Mouse (Mus musculus): ENCODE results near the gene Fam155a. TPM values are rescaled to one million over a fixed set of nuclear protein-coding genes. Genes with fewer than 3 reads are reported as not detected.

The Fam155a gene
- polyA plus RNA-seq, 1 experiment from 2014 or later: 10.3 TPM

DNA sequence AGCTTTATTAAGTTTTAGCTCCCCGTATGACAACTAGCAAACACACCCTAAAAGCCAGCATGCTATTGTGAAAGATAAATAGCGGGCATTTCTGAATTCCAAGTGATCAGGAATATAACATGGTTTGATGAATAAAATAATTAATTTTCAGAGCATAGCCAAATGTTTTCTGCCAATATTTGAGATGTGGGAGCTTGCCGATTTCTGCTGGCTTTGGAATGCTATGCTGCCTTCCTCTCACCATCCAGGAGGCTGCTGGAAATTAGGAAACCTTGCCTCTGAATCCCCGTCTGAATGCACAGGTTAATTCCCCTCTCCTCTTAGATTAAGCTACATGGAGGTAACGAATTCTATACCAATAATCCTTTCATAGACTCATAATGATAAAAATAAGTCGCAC, 116.1 kb downstream of the Fam155a start:
- ATAC-seq: no peak
- Histone ChIP-seq H3K9ac (no peak overlapping the region), H3K27me3 (no peaks in the 10 kb centered on the region), H3K4me2 (no peak overlapping the region), H3K4me1 (no peaks in the 10 kb centered on the region), H3K27ac (no peak overlapping the region), H3K9me3 (replicated peaks) (no peaks in the 10 kb centered on the region), H3K36me3 (ENCODE audit: poor library complexity, severe bottlenecking) (no peaks in the 10 kb centered on the region), H3K4me3 (no peak overlapping the region)
- 84% methylated on average over 6 of the region's 6 CpGs for WGBS

DNA sequence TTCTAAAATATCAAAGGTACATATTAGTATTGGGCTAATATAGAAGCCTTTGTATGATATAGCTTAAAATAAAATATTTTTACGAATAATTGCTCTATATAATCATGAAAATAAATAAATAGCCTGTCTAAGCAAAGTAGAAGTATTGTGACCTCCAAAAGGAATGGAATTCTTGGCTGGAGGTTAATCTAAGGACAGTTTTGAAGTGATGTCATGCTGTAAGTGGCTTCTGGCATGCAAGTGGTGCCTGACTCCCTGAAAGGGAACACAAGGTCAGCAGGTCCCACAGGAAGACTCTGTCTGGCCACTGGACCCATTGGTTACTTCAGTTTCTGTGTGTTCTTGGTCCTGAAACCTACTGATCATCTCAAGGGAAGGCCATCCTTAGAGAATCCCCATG, 117.3 kb downstream of the Fam155a start:
- H3K27me3 ChIP-seq: no peaks in the 10 kb centered on the region
- no peak overlapping the region for H3K4me2 ChIP-seq
- no peaks in the 10 kb centered on the region for H3K4me1 ChIP-seq
- H3K9ac ChIP-seq: no peak overlapping the region
- H3K4me3 ChIP-seq: no peak overlapping the region
- 35% methylated on average over 1 of the region's 1 CpGs for WGBS
- ATAC-seq: no peak
- H3K9me3 ChIP-seq (replicated peaks): no peaks in the 10 kb centered on the region
- H3K36me3 ChIP-seq (ENCODE audit: poor library complexity, severe bottlenecking): no peaks in the 10 kb centered on the region
- no peak overlapping the region for H3K27ac ChIP-seq

DNA sequence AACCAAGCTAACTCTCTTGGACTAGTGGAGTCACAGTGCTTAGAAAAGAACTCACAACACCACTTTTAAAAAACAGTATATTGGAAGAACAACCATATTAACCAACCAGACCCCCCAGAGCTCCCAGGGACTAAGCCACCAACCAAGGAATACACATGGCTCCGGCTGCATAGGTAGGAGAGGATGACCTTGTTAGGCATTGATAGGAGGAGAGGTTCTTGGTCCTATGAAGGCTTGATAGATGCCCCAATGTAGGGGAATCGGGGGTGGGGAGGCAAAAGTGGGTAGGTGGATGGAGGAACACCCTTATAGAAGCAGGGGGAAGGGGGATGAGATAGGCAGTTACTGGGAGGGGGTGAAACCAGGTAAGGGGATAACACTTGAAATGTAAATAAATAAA, 132.8 kb downstream of the Fam155a start:
- WGBS: 84% methylated on average over 2 of the region's 2 CpGs
- Histone ChIP-seq H3K4me2 (no peak overlapping the region), H3K27ac (no peak overlapping the region), H3K36me3 (ENCODE audit: poor library complexity, severe bottlenecking) (no peaks in the 10 kb centered on the region), H3K27me3 (no peaks in the 10 kb centered on the region), H3K9me3 (replicated peaks) (no peaks in the 10 kb centered on the region), H3K4me1 (no peaks in the 10 kb centered on the region), H3K4me3 (no peak overlapping the region), H3K9ac (no peak overlapping the region)
- no peak for ATAC-seq

DNA sequence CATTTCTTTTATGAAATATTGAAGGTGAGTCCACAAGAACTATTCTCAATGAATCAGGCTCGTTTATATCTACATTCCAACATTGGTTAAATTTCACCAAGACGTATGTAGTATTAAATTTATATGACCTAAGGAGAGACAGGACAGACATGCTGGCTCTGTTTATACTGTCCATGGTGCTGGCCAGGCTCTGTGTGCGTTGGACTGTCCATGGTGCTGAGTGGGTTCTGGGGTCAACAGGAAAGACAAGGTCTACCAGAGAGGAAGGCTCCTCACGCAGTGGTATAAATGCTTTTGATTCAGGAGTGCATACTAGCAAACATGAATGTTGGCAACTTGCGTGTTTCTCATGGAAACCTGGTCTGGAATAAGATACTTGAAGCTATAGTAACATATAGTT, 135.7 kb downstream of the Fam155a start:
- H3K27me3 ChIP-seq: no peaks in the 10 kb centered on the region
- no peaks in the 10 kb centered on the region for H3K36me3 ChIP-seq (ENCODE audit: poor library complexity, severe bottlenecking)
- H3K4me2 ChIP-seq: no peak overlapping the region
- H3K9me3 ChIP-seq (replicated peaks): no peaks in the 10 kb centered on the region
- no peak overlapping the region for H3K27ac ChIP-seq
- 84% methylated on average over 5 of the region's 5 CpGs for WGBS
- ATAC-seq: no peak
- no peak overlapping the region for H3K9ac ChIP-seq
- no peaks in the 10 kb centered on the region for H3K4me1 ChIP-seq
- H3K4me3 ChIP-seq: no peak overlapping the region

DNA sequence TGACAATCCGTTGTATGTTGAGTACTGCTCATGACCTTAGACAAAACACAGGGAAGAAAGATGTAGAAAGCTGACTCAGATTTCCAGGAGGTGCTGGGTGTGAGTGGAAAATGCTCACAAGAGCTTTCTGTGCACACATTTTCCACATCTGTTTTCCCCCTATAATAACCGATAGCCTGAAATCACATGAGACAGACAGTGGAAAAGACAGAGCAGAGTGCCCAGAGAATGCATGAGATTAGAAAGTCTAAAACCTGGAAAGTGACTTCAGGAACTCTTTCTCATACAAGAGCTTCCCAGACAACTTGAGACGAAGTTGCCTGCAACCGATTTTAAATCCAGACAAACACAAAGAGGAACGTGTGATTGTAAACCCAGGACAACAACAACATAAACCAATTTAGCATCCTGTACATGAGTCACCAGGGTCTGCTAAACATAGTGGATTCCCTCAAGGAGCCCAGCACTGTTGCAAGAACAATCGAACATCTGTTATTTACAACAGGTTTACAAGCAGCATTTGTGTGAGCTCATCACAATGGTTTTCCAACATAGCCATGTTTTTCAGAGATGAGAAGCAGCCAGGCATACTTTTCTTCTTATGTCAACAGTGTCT, 163.8 kb downstream of the Fam155a start:
- WGBS: 81% methylated on average over 6 of the region's 6 CpGs
- H3K9me3 ChIP-seq (replicated peaks): no peaks in the 10 kb centered on the region
- H3K27ac ChIP-seq: no peak overlapping the region

DNA sequence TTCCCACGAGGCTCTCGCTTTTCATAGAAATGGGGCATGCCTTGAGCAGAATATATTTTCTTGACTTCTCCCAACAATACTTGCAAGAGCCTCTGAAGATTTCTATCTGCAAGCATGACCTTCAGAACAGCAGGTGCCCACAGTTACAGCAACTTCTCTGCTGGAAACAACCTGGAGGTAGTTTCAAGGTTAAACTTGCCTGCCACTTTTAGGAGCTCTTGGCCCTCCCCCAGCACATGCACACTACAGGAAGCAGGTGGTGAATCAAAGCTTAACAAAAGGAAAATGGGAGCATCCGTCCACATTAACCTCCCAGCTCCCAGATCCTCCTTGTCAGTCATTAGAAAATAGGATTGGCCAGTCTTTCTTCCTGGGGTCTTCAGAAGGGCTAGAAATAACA, 175.0 kb downstream of the Fam155a start:
- Histone ChIP-seq H3K4me1 (no peaks in the 10 kb centered on the region), H3K4me3 (no peak overlapping the region), H3K27ac (no peak overlapping the region), H3K9ac (no peak overlapping the region), H3K27me3 (no peaks in the 10 kb centered on the region), H3K4me2 (no peak overlapping the region), H3K36me3 (ENCODE audit: poor library complexity, severe bottlenecking) (no peaks in the 10 kb centered on the region), H3K9me3 (replicated peaks) (no peaks in the 10 kb centered on the region)
- WGBS: 52% methylated on average over 3 of the region's 3 CpGs
- ATAC-seq: no peak

More for the DNA sequence above, 163.8 kb downstream of the Fam155a start:
- Histone ChIP-seq H3K9ac (no peak overlapping the region), H3K36me3 (ENCODE audit: poor library complexity, severe bottlenecking) (no peaks in the 10 kb centered on the region), H3K27me3 (no peaks in the 10 kb centered on the region), H3K4me3 (no peak overlapping the region), H3K4me1 (no peaks in the 10 kb centered on the region), H3K4me2 (no peak overlapping the region)
- ATAC-seq: no peak

DNA sequence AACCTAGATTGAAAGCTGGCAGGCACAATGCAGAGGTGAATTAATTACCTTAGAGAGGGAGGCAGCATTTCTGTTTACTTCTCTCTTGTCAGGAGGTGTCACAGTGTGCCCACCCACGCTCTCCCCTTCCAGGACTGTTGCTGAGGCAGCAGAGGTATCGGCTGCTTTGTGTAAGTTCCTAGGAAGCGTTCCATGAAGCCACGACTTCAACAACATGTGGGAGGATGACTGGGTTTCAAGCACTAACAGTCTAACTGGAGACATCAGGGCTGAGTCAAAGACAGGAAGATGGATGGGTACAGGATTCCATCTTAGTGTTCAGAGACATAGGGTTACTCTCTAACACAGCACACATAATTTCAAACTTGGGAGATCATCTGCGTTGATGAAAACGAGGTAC, 189.1 kb downstream of the Fam155a start:
- no peak overlapping the region for H3K4me3 ChIP-seq
- no peak overlapping the region for H3K9ac ChIP-seq
- H3K4me1 ChIP-seq: no peaks in the 10 kb centered on the region
- ATAC-seq: no peak
- H3K27ac ChIP-seq: no peak overlapping the region
- no peaks in the 10 kb centered on the region for H3K27me3 ChIP-seq
- 85% methylated on average over 6 of the region's 6 CpGs for WGBS
- no peaks in the 10 kb centered on the region for H3K36me3 ChIP-seq (ENCODE audit: poor library complexity, severe bottlenecking)
- H3K4me2 ChIP-seq: no peak overlapping the region
- no peaks in the 10 kb centered on the region for H3K9me3 ChIP-seq (replicated peaks)

DNA sequence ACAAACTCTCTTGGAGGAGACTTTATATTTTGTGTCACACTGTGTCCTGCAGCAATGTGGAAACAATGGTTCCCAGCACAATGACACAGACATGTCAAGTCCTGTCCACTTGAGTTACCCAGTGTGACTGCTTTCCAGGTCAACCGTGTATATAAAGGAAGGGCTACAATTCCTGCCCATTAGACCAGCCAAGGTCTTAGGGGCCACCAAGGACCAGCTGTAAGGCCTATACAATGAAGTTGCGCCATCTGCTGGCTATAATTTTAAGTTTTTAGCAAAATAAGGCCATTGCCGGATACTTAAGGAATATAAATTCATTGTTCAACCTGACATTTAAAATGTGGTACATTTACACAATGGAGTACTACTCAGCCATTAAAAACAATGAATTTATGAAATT, 190.8 kb downstream of the Fam155a start:
- no peak overlapping the region for H3K4me2 ChIP-seq
- WGBS: 18% methylated on average over 3 of the region's 3 CpGs

DNA sequence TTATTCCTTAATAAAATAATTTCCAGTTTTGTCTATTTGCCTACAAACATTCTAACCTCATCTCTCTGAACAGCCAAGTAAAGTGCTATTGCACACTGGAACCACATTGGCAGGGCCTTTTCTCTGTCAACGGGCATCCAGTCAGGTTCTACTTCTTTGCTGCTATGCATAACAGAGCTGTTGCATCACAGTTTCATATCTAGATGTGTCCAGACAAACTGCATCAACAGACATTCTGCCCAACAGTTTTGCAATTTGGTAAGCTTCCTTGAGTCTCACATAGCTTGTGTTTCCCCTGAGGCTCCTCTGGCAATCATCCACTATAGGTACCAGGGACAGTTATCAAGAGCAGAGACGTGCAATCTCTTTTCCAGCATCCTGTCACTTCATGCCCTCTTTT, 199.0 kb downstream of the Fam155a start:
- Histone ChIP-seq H3K4me2 (no peak overlapping the region), H3K27ac (no peak overlapping the region), H3K27me3 (no peaks in the 10 kb centered on the region)

More for the DNA sequence above, 190.8 kb downstream of the Fam155a start:
- Histone ChIP-seq H3K4me1 (no peaks in the 10 kb centered on the region), H3K9ac (no peak overlapping the region), H3K36me3 (ENCODE audit: poor library complexity, severe bottlenecking) (no peaks in the 10 kb centered on the region), H3K27me3 (no peaks in the 10 kb centered on the region), H3K4me3 (no peak overlapping the region), H3K9me3 (replicated peaks) (no peaks in the 10 kb centered on the region), H3K27ac (no peak overlapping the region)
- ATAC-seq: no peak

DNA sequence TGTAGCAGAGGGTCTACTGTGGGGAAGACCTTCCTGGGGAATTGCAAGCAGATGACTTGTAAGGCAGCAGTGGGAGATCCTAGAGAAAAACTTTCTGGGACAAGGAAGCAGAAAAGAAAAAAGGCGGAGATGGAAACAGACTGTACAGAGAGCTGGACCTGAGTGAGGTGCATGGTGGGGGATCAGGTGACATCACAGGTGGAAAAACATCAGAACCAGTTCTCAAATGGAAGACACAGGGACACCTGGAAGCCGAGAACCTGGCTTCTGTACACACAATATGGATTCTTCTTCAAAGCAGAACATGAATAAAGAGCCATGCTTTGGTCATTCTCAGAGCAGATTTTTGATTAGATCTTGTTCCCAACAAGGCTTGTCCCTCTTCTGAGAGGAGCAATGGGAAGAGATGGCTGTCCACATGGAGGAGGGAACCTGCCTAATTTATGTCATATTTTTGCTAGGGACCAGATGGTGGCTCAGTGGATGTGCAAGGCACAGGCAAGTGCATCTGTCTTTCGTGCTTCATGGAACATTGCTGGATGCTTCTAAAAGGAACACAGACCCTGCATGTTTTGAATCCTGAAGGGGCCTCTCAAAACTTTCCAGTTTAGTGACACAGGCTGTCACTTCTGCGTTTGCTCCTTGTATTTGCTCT, 201.3 kb downstream of the Fam155a start:
- Histone ChIP-seq H3K36me3 (ENCODE audit: poor library complexity, severe bottlenecking) (no peaks in the 10 kb centered on the region), H3K4me3 (no peak overlapping the region), H3K27ac (no peak overlapping the region), H3K27me3 (no peaks in the 10 kb centered on the region), H3K9ac (no peak overlapping the region), H3K9me3 (replicated peaks) (no peaks in the 10 kb centered on the region), H3K4me1 (no peaks in the 10 kb centered on the region), H3K4me2 (no peak overlapping the region)
- WGBS: 76% methylated on average over 4 of the region's 4 CpGs
- ATAC-seq: no peak

More for the DNA sequence above, 199.0 kb downstream of the Fam155a start:
- no peak overlapping the region for H3K4me3 ChIP-seq
- H3K9ac ChIP-seq: no peak overlapping the region
- no peaks in the 10 kb centered on the region for H3K4me1 ChIP-seq
- H3K9me3 ChIP-seq (replicated peaks): no peaks in the 10 kb centered on the region
- no peak for ATAC-seq
- H3K36me3 ChIP-seq (ENCODE audit: poor library complexity, severe bottlenecking): no peaks in the 10 kb centered on the region
- 85% methylated on average over 2 of the region's 2 CpGs for WGBS

DNA sequence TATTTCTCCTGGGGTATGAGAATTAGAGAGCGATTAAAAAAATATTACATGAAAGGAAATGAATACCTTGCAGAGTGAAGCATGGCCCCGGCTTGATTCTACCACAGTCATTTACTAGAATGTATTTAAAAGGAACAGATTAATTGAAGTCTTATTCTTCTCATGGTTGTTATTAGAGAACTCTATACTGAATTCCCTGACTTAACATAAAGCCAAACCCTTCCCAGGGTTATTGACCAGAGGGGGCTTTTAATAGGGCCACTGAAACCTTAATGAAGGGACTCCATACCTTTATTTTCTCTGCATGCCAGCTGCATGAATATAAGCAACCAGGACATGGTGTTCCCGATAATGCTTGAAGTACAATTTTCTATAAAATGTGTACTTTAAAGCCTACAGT, 221.8 kb downstream of the Fam155a start:
- no peaks in the 10 kb centered on the region for H3K9me3 ChIP-seq (replicated peaks)
- H3K4me3 ChIP-seq: no peak overlapping the region
- WGBS: 78% methylated on average over 3 of the region's 3 CpGs
- ATAC-seq: no peak
- H3K27ac ChIP-seq: no peak overlapping the region
- no peak overlapping the region for H3K9ac ChIP-seq
- H3K4me1 ChIP-seq: peaks cover 4% of the 10 kb centered on the region; the same call in 1 of the 2 replicates
- no peaks in the 10 kb centered on the region for H3K36me3 ChIP-seq (ENCODE audit: poor library complexity, severe bottlenecking)
- H3K27me3 ChIP-seq: no peaks in the 10 kb centered on the region
- H3K4me2 ChIP-seq: no peak overlapping the region

DNA sequence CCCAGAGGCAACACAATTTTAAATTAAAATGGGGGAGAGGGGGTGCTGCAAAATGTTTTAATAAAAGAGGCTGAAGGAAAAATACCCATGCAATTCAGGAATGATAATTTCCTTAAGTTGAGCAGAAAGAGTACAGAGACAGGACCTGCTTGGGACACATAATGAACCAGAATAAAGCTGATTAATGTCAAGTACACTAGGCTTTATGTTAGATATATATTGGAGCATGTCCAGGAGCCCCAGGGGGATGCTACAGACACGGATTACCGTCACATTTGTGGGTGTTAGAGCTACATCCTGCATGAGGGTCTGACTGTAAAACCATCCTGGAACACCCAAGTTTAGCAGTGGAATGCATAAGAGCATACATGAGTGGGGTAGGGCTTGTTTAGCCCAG, 223.4 kb downstream of the Fam155a start:
- Histone ChIP-seq H3K9me3 (replicated peaks) (no peaks in the 10 kb centered on the region), H3K27me3 (no peaks in the 10 kb centered on the region), H3K36me3 (ENCODE audit: poor library complexity, severe bottlenecking) (no peaks in the 10 kb centered on the region), H3K27ac (no peak overlapping the region), H3K4me3 (no peak overlapping the region), H3K9ac (no peak overlapping the region), H3K4me2 (no peak overlapping the region), H3K4me1 (peaks cover 4% of the 10 kb centered on the region; the same call in 1 of the 2 replicates)
- 59% methylated on average over 2 of the region's 2 CpGs for WGBS
- no peak for ATAC-seq

All from forebrain, embryonic 13.5 days (tissue).